Mouse (Mus musculus): ENCODE results near the gene Mgat5.

The Mgat5 gene

DNA sequence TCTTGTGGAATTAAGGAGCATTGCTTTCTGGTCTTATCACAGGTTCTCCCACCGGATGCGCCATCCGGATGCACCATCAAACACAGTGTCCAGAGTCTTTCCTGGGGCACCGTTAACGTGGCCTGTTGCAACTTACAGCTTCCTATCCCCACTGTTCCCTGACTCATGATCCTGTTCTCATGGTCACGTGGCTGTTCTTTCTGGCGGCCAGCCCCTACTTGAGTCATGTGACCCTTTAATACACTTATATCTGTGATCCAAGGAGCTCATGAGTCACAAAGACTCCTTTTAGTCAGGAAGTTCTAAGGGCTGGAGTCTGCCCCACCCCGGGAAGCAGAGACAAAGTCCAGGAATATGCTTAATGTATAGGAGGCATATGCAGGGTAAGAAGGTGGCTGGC lies 52.2 kb downstream of the Mgat5 start:
- peak; percentile 95 for DNase-seq (ENCODE audit: low read depth, low spot score)

DNA sequence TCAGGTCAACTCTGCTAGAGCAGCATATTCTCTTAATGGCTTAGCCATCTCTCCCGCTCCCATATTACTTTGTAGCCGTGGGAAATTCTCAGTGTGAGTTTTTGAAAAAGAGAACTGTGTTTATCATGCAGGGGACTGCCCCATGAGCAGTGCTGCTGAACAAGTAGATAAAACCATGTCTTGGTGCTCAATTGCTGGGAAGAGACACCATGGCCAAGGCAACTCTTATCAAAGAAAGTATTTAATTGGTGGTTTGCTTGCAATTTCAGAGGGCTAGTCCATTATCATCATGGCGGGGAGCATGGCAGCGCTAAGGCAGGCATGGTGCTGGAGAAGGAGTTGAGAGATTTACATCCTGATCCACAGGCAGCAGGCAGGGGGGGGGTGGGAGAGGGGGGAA lies 54.9 kb downstream of the Mgat5 start:
- no peak for DNase-seq (ENCODE audit: low read depth, low spot score)

DNA sequence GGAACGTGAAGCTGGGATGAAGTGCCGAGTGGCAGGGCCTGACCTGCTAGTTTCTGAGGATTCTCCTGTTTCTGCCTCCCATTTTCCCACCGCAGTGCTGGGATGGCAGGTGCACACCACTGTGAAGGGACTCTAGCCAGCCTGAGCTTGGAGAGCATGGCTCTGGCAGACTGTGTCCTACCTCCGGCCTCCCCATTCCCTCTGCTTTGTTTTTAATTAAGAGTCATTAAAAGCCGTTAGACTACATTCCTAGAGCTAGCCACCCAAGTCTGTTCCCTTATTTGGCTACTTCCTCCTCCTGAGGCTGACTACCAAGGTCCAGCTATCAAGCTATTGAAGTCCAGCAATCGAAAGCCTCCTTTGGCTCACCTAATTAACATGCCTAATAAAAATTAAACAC lies 56.2 kb downstream of the Mgat5 start:
- DNase-seq (ENCODE audit: low read depth, low spot score) = no peak

DNA sequence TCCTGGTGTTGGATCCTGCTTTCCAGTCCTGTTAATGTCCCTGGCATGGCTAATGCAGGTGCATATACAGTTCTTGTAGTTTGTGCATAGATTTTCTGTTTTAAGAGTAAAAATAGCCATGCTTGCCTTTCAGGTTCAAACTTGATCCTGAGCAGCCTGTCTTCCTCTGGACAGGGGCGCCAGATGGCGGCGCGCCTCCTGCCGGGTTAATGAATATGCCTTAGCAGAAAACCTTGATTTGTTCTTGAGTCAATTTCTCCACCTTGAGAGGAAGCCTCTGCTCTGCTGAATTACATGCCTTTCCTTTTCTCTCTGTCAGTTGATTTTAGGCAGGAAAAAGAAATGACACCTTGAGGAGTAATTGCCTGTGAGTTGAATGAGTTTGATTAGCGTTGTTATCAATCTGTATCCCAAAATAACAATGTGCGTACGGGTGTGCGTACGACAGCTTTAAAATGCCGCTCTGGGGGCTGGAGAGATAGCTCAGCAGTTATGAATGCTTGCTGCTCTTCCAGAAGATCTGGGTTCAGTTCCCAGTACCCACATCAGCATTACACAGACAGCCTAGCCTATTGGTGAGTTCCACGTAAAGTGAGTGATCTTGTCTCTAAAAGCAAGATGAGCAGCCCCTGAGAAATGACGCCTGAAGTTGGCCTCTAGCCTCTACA lies 57.5 kb downstream of the Mgat5 start:
- no peak for DNase-seq (ENCODE audit: low read depth, low spot score)

DNA sequence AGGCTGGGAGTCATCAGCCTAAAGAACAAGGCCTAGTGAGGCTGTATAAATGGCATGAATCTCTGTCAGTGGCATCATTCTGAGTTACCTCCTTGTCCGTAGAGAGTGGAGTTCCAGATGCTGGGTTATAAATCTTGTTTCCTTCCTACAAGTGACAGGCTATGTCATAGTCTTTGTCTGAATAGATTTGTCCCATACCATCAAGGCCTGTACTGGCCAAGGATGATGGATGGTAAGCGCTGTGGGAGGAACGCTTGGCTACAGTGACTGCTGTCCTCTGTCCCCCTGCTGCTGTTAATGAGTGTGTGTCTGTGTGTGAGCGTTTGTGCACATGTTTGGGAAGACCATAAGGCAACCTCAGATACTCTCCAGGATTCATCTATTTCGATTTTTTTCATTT lies 63.2 kb downstream of the Mgat5 start:
- no peak for DNase-seq (ENCODE audit: low read depth, low spot score)

DNA sequence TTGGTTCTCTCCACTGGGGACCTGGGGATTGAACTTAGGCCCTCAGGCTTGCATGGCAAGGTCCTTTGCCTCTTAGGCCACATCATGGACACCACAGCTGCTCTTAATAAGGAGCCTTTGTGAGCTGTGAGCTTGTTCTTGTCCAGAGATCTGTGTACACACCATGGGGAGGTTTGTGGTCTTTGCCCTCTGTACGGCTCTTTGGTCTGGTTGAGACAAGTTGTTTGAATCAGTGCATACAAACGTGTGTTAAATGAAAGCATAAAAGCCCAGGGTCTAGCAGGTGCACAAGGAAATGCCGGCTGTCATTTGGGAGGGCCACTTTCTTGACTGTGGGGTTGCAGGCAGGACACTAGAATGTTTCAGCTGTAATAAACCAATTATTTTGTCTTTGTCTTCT lies 64.5 kb downstream of the Mgat5 start:
- DNase-seq (ENCODE audit: low read depth, low spot score) = no peak

DNA sequence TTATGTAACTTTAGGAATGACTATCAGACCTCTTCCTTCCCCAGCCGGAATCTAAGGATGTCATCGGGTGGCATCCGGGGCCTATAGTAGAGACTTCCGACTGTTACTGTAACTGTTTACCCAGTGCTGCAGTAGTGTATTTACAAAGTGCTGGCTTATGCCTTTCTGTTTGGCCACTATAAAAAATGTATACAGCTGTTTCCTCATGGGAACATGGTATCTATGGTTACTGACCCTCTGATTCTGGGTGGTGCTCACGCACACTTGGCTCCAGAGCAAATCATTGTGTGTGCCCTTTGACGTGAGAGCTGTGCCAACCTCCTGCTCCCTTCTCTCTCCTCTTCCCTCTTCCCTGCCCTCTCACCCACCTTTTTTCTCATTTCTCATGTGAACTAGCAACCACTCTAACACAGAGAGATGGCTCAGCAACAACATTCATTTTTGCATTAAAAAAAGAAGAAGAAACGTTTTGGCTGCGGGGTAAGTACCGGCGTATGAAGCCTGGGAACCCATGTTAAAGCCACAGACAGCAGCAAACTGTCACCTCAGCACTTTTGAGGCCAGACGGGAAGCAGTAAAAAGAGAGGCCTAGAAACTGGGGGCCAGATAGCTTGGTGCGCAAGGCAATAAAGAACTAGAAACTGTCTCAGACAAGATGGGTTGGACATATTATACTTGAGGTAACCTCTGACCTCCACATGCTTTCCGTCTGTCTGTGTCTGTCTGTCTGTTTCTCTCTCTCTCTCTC lies 65.6 kb downstream of the Mgat5 start:
- no peak for DNase-seq (ENCODE audit: low read depth, low spot score)

DNA sequence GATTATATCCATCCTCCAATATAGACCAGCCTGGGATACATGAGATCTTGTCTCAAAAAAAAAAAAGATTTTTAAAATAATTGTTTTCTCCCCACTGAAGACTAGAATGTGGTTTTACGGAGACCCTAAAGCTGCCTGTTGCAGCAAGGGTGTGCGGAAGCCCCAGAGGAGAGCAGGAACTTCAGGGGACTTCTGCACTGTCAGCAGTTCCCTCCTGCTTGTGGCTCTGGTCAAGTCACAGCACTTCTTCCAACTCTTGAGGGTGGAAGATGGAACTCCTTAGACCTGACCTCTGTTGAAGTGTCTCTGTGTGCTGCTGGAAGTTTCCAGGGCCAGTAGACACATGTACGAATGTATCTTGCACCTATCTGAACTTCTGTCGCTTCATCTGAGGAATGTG lies 66.3 kb downstream of the Mgat5 start:
- no peak for DNase-seq (ENCODE audit: low read depth, low spot score)

DNA sequence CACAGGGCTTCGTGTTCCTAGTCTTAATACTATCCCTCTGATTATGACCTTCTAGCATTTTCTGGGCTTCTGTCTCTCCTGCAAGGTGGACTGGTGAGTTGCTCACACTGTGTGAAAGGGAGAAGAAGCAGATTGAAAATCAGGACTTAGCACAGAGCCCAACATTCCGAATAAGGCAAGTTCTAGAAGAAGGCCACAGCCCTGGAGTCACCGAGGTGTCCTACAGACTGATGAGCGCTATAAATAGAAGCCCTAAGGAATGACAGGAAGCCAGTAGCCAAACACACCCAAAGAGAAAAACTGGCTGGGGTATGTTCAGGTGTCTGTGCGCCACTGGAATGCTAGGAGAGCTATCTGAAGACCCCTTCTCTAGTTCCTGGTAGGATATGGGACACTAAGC lies 68.5 kb downstream of the Mgat5 start:
- DNase-seq (ENCODE audit: low read depth, low spot score) = no peak

DNA sequence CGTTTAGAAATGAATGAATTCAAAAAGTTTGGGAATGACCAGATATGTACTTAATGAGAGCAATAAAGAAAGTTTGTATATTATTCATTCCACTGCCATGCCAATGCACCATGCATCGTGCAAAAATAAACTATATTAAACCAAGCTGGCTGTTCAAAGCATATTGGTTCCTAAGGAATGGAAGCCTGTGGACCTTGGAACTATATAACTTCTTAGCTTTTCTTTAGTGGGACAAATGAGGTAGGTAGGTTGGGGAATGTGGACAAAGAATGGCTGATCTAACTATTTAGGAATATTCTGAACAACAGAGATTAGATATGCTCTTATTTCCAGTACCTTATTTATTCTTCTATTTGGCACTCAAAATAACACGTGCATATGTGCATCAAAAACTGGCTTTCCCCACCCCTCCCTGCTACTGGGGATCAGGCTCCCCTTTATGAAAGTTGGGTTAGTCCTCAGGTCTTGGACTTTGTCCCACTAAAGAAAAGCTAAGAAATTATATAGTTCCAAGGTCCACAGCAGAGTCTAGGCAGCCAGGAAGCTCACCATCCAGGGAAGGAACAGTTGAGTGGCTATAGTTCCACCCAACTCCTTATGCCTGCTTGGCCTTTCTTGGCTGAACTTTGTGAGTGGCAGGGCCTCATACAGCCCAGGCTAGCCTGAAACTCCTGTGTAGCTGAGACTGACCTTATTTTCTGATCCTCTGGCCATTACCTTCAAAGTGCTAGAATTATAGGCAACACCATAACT lies 70.9 kb downstream of the Mgat5 start:
- no peak for DNase-seq (ENCODE audit: low read depth, low spot score)

DNA sequence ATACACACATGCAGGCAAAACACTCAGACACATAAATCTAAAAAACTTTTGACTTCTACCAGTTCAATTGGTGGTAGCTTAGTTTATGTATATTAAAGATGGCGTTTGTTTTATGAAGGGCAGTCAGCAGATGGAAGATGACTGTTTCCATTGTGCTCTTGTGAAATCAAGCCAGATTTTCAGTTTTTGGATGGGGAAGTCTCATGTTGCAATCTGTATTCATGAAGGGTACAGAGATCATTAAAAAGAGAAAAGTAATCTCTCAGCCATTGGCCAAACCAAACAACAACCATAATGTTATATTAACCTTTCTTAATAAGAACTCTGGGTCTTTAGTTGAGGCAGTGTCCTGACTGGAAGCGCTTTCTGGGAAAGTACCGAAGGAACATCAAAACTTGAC lies 73.3 kb downstream of the Mgat5 start:
- no peak for DNase-seq (ENCODE audit: low read depth, low spot score)

DNA sequence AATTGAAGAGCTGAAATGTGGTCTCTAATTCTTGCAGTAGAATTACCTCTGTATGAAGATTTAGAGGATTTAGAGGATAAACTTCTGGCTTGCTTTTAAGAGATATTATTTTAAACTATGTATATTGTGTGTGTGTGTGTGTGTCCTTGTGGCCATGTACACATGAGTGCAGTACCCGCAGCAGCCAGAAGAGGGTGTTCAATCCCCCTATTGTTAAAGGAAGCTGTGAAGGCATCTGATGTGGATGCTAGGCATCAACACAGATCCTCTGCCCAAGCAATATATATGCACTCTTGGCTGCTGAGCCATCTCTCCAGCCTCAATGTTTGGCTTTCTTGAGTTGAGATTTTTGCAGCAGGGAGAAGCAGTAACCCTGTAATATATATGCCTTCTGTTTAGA lies 75.4 kb downstream of the Mgat5 start:
- DNase-seq (ENCODE audit: low read depth, low spot score) = no peak

DNA sequence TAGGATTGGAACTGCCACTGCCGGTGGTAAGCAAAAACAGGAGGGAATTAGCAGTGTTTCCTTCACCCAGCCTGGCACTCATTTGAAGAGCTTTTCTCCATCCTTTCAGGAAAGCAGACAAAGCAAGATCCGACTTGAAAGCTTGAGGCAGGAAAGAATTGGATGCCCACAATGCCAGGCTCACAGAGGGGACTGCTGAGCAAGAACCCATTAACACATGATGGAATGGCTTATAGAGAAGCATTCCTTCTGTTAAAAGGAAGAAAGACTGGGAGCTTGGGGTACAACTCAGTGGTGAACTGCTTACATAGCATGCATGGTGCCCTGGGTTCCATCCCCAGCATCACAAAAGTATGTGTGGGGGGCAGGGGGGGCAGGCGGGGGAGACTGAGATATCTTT lies 80.2 kb downstream of the Mgat5 start:
- DNase-seq (ENCODE audit: low read depth, low spot score) = no peak

DNA sequence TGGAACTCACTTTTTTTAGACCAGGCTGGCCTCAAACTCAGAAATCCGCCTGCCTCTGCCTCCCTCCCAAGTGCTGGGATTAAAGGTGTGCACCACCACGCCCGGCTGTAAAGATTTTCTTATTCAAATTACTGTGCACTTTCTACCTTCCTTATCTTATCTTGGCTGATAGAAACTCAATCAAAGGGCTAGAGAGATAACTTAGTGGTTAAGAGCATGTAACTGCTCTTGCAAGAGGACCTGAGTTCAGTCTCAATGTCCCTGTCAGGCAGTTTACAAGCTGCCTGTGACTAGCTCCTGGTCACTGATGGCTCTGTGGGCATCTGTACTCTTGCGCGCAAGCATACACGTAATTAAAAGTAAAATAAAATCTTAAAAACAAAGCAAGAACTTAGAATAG lies 82.7 kb downstream of the Mgat5 start:
- no peak for DNase-seq (ENCODE audit: low read depth, low spot score)

DNA sequence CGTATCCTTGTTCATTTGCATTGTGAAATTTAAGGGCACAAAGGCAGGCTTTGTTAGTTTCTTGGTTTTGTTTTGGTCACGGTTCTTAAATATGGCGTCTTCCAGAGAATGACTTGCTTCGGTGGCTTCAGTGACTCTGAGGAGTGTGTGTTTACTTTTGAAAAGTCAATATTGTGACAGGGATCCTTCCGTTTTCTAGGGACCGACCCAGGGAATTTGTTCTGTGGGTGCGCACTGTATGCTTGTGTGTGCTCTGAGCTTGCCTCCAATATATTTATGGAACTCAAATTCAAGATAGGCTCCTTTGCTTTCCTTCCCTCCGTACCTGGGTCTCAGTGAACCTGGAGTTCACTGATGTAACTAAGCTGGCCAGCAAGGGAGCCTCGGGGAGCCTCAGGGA lies 86.1 kb downstream of the Mgat5 start:
- DNase-seq (ENCODE audit: low read depth, low spot score) = no peak

DNA sequence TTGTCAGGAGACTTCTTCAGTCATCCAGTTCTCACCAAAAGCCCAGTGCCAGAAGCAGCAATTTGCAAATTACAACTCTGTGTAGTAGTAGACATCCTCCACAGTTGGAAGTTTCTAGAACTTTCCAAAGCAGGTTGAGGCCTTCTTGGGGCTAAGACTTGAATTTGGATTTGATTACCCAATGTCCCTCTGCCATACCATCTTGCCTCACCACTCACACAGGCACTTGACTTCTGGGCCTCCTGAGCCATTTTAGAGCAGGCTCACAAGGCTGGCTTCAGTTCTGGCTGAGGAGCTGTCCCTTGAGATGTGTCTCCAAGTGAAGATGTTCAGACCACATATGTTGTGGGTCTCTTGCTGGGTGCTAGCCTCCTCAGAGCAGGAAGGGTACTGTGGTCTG lies 86.9 kb downstream of the Mgat5 start:
- DNase-seq (ENCODE audit: low read depth, low spot score) = no peak

DNA sequence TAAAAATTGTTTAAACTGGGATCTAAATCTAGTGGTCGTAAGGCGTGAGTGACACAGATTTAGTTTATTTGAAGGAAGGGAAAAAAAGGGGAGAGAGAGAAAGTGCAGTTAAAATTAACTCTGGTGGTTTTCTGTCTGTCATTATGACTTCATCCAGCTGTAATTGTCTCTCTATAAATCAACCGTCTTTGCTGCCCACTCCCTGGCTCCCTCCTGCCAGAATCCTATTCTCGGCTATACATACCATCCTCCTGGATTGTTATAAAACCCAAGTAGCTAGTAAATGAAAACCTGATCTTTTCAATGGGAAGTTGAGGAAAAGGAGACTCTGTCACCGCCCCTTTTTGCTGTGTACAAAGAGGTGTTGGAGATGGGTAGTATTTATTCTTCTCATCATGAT lies 88.5 kb downstream of the Mgat5 start:
- no peak for DNase-seq (ENCODE audit: low read depth, low spot score)

DNA sequence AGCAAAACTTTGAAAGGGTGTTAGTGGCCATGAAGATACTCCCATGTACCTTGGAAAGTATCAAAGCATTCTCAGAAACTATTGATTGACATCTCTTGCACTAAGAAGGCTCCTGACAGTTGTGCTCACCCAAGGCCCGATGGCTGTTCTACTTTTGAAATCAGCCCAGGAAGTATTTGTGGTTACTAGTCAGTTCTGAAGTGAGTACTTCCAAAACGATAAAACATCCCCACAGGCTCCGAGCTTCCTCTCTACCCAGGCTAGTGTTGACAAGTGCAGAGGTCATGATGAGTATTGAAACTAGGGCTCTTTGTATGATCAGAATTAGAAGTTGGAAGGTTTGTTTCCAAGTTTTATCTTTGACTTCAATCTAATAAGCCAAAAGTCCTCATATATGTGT lies 92.0 kb downstream of the Mgat5 start:
- DNase-seq (ENCODE audit: low read depth, low spot score) = no peak

DNA sequence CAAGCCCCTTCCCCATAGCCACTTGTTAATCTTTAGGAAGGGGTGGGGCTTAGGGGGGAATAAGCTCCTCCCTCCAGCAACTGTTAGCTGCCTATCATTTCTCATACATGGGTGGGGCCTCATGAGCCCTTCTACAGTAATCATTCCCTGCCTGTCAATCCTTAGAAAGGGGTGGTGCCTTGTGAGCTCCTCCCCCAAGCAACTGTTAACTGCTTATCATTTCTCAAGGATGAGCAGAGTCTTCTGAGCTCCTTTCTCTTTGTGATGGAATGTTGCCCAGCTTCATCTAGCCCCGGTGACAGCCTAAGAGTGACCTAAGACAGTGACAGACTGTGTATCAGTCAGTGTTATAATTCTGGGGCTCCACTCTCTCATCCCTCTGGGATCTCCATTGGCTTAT lies 95.0 kb downstream of the Mgat5 start:
- DNase-seq (ENCODE audit: low read depth, low spot score) = no peak

DNA sequence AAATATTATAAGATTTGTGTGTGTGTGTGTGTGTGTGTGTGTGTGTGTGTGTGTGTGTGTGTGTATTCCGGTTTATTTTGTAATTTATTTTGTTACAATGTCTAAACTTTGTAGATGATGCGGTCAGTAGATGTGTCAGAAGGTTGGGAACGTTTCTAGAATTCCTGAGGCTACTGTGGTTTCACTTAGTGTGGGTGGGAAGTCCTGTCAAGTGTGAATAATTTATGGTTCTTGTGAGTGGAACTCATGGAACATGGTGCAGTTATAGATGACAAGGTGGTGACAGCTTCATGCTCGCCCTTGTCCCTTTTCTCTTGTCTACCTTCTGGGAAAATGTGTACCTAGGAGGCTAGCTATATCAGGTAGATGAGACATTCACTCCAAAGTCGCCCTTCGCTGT lies 96.2 kb downstream of the Mgat5 start:
- peak; percentile 84 for DNase-seq (ENCODE audit: low read depth, low spot score)

DNA sequence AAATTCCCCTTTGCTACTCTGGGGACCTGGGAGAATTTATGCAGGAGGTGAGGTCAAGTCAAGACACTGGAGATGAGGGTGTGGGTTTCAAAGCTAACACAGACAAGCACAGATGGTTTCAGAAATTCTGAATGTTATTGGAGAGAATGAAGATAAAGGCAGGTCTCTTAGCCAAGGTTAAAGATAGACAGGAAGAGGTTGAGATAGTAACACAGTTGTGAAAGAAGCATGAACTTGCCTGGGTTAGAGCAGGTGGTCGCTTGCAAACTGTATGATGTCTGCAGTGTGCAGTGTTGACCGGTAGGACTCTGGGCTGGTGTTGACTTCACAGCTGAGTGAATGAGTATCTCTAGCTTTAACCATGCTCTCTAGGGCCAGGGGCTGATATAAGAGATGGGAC lies 97.8 kb downstream of the Mgat5 start:
- no peak for DNase-seq (ENCODE audit: low read depth, low spot score)

DNA sequence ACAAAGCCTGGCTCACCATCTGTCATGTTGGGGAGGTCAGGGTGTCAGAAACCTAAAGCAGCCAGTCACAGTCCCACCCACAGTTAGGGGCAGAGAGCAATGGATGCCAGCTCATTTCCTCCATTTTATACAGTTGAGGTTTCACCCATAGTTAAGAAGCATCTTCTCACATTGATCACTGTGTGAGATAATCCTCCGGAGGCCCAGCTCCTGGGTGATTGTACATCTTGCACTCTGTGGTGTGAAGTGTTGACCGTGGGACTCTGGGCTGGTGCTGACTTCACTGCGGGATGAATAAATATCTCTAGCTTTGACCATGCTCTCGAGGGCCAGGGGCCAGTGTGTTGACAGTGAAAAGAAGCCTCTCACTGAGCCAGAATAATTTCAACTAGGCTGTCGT lies 99.0 kb downstream of the Mgat5 start:
- no peak for DNase-seq (ENCODE audit: low read depth, low spot score)

DNA sequence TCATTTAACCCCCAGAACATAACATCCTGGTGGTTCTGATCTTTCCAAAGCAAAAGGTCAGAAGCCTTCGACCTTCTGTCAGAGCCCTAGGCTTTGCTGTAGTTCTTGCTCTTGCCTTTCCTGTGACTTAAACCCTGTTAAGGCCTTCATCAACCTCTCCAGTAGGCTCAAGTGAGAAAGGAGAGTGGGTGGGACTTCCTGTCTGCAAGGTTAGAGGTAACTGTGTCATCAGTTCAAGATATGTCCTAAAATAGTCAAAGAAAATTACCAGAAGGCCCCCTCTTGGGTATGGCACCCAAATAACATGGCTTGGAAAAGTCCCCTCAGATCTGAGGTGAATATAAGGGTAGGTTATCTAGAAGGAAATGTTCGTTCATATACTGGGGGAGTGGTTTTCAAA lies 99.5 kb downstream of the Mgat5 start:
- DNase-seq (ENCODE audit: low read depth, low spot score) = no peak

Data from 3T3-L1 (cell line).